Mouse (Mus musculus) spleen, adult 2 months (tissue): Measurements from ENCODE around the gene Ntrk3.

Experiments used
- CTCF ChIP-seq: fragments of 200-500 bp; IDR thresholded peaks from 2 replicates; pipeline ENCODE4 v1.5.1; 2011; ENCODE audit warnings: mild to moderate bottlenecking, inconsistent platforms; ENCODE audit not compliant: insufficient read depth, insufficient read length, insufficient replicate concordance; ENCODE audit errors: extremely low read depth
- POLR2A ChIP-seq: fragments of 200-500 bp; IDR thresholded peaks from 2 replicates; pipeline ENCODE4 v1.6.1; 2011; ENCODE audit warnings: low read depth, low read length, inconsistent platforms

- TF ChIP-seq POLR2A (no peak), CTCF (no peak)
Measured at GRCm38 (mm10) chr7:78719795-78720460, 17.9 kb downstream of the Ntrk3 start.
